Mouse (Mus musculus): ENCODE results near the gene Nusap1.

GRCm38 (mm10) chr2:119587383-119587782 lies 30.7 kb upstream of the Nusap1 start:
- TF ChIP-seq TAL1 (IDR thresholded peaks at IDR 0.05; ENCODE audit: low read length) (no peak), GATA1 (IDR thresholded peaks at IDR 0.05; ENCODE audit: low read length) (no peak)

Data from erythroblast, embryonic 14.5 days (primary cell).